Mouse (Mus musculus) cerebellum, adult 18-20 months (tissue): Measurements from ENCODE around the gene Col16a1.
A peak's percentile ranks its signal among the peaks of the same experiment; 100 is the strongest.

Experiments used
- DNase-seq, 2 experiments: peaks; one replicate each; pipeline ENCODE4 v3.0.0; 2021

Col16a1 gene

GRCm38 (mm10) chr4:130045609-130046008 is 2.0 kb upstream of the Col16a1 start:
- no peak for DNase-seq

GRCm38 (mm10) chr4:130048203-130048479 is 501 bp downstream of the Col16a1 start:
- DNase-seq, result no peak

- no peak for DNase-seq
These were observed 2.6 kb downstream of the Col16a1 start for GRCm38 (mm10) chr4:130050056-130050824.

GRCm38 (mm10) chr4:130052283-130052682 is 4.6 kb downstream of the Col16a1 start:
- DNase-seq, result no peak

- no peak for DNase-seq
These were observed 5.5 kb downstream of the Col16a1 start for GRCm38 (mm10) chr4:130053111-130053510.

- DNase-seq, result no peak
These were observed 7.1 kb downstream of the Col16a1 start for GRCm38 (mm10) chr4:130054727-130055126.

- no peak for DNase-seq
These were observed 7.7 kb downstream of the Col16a1 start for GRCm38 (mm10) chr4:130055160-130056010.

- DNase-seq, result no peak
These were observed 8.3 kb downstream of the Col16a1 start for GRCm38 (mm10) chr4:130056011-130056322.

- DNase-seq, result no peak
These were observed 8.8 kb downstream of the Col16a1 start for GRCm38 (mm10) chr4:130056471-130056870.

- DNase-seq, result no peak
These were observed 13.3 kb downstream of the Col16a1 start for GRCm38 (mm10) chr4:130060937-130061336.

- no peak for DNase-seq
These were observed 15.6 kb downstream of the Col16a1 start for GRCm38 (mm10) chr4:130063191-130063590.

- peak; percentile 45 to 50 for DNase-seq
These were observed 19.2 kb downstream of the Col16a1 start for GRCm38 (mm10) chr4:130066816-130067215.

- no peak for DNase-seq
These were observed 22.9 kb downstream of the Col16a1 start for GRCm38 (mm10) chr4:130070523-130070922.

GRCm38 (mm10) chr4:130071758-130072157 is 24.1 kb downstream of the Col16a1 start:
- no peak for DNase-seq

- no peak for DNase-seq
These were observed 25.7 kb downstream of the Col16a1 start for GRCm38 (mm10) chr4:130073367-130073766.

- DNase-seq, result peak; percentile 42 to 45
These were observed 27.3 kb downstream of the Col16a1 start for GRCm38 (mm10) chr4:130074761-130075515.

GRCm38 (mm10) chr4:130076856-130077255 is 29.2 kb downstream of the Col16a1 start:
- peak; percentile 73 to 75 for DNase-seq

GRCm38 (mm10) chr4:130078816-130079485 is 31.3 kb downstream of the Col16a1 start:
- DNase-seq, result peak; percentile 92 to 93

- no peak for DNase-seq
These were observed 31.9 kb downstream of the Col16a1 start for GRCm38 (mm10) chr4:130079521-130079920.

GRCm38 (mm10) chr4:130081345-130082190 is 33.9 kb downstream of the Col16a1 start:
- peak; percentile 68 to 79 for DNase-seq

- no peak for DNase-seq
These were observed 34.6 kb downstream of the Col16a1 start for GRCm38 (mm10) chr4:130082211-130082610.
